Mouse (Mus musculus) cerebral cortex, adult 2 months (tissue): ENCODE data around the gene Glis2.

Experiments used
- WGBS: fragments of 180-500 bp; shearing (Covaris S2); methylation state at CpG from one replicate; pipeline ENCODE4 v1.1.7; 2018; 5-methylcytosine and 5-hydroxymethylcytosine counted together

The Glis2 gene

DNA sequence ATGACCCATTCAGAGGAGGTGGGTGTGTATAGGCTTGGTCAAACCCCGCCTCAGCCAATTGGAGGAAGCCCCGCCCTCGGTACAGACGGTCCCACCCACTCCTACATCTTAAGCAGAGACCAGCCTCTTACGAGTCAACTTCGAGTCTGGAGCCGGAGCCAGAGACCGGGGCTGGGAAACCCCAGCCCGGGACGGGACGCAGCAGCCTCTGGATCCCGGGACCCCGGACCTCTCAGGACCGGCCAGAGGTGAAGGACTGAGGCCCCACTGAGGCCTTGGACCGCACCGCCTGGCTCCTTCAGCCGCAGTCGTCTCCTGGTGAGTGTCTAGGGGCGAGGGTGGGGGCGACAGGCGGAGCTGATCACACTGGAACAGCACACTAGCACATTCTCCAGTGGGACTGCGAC lies 45.3 kb downstream of the Glis2 start, which contains the start of the genes Vasn and Dnaja3:
TSS of gene Vasn (plus strand) at position 111 of the 407 bp plus-strand sequence.
TSS of gene Dnaja3 (plus strand) at position 159 of the 407 bp plus-strand sequence.
- WGBS: 15% methylated on average over 22 of the region's 22 CpGs

- 28% methylated on average over 17 of the region's 17 CpGs for WGBS
Observed at GRCm38 (mm10) chr16:4640267-4641005, 45.9 kb downstream of the Glis2 start.

- WGBS: 51% methylated on average over 3 of the region's 3 CpGs
Observed at GRCm38 (mm10) chr16:4641119-4641838, 46.8 kb downstream of the Glis2 start.

- 38% methylated on average over 13 of the region's 13 CpGs for WGBS
Observed at GRCm38 (mm10) chr16:4642190-4642589, 47.7 kb downstream of the Glis2 start.

DNA sequence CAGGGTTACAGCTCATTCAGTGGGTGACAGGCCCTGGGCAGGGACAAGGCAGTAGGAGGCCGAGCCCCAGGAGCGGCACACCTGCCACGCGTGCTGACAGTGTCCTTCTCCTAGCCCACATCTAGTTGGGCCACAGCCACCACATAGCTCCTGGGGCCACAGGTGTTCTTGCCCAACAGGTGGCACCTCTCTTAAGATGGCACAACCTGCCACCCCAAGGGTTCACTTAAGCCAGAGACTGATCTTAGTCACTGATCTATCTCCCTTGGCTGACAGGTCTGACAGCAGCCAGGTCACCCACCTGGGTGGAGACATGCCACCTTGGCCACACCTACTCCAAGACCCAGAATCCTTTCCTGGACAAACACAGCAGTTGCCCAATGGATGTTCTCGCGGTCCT lies 48.4 kb downstream of the Glis2 start:
- WGBS: 50% methylated on average over 6 of the region's 6 CpGs

DNA sequence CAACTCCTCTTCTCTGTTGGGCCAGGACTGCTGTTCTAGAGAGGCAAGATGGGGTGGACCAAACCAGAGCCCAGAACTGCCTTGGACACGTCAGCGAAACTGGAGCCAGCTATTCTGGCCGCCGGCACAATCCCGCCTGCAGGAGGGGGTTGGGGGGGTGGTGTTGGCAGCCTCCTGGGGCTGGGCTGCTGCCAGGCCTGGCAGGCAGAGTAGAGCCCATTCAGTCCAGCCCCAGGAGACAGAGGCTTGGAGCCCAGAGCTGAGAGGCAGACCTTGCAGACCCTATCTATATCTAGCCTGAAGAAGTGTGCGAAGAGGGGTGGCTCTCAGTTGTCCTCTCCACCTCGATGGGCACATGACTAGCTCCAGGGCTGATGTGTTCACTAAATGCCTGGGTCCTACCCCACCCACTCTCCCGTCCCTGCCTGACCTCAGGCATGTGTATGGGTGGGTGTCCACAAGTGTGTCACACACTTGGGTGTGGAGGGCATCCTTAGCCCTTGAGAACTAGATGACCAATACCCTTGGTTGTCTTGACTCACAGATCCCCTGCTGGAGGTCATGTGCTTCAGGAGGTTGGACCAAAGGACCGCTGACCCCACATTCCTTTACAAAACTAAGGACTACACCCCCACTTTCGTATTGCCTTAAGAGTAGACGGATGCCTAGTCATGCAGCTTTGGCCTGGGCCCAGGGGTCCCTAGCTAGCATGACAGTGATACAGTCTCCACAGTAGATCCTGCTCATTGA lies 49.3 kb downstream of the Glis2 start:
- 39% methylated on average over 11 of the region's 11 CpGs for WGBS

- 82% methylated on average over 4 of the region's 4 CpGs for WGBS
Observed at GRCm38 (mm10) chr16:4645867-4646266, 51.4 kb downstream of the Glis2 start.

DNA sequence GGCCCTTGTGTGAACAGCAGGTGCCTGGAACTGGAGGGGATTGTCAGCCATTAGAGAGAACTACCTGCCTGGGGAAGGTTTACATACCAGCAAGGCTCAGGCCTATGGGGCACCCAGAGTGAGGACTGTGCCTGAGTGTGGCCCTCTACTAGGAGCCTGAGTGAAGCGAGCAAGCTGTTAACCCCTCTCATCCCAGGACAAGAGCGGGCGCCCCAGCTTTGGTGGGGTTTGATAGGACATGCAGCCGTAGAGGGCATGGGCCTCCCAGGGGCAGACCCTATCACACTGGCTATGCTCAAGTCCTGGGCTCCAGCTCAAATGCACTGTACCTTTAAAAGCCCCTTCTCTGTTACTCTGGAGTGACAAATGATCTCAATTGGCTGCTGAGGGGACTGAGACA lies 52.3 kb downstream of the Glis2 start:
- 79% methylated on average over 4 of the region's 4 CpGs for WGBS

DNA sequence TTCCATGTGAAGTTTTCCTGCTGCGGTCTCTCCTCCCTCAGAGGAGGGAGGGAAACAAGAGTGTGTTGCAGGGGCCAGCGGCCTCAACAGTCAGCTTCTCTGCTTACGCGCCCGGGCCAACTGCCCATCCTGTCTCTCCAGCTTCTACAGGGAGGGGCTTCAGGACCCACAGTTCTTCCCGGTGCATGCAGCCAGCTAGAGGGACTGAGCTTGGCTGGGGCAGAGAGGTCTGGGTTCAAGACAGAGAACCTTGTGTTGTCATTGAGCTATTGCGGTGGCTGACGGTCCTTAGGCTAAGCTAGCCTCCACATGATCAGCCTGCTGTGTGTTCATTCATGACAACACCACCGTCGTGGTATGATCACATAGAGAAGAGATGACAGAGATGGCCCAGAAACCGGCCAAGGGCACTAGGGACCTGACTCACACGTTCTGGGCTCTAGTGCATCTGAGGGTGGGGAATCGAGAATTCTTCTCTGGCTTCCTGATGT lies 53.2 kb downstream of the Glis2 start:
- WGBS: 52% methylated on average over 13 of the region's 13 CpGs

- WGBS: 90% methylated on average over 28 of the region's 28 CpGs
Observed at GRCm38 (mm10) chr16:4648416-4649023, 54.0 kb downstream of the Glis2 start.

DNA sequence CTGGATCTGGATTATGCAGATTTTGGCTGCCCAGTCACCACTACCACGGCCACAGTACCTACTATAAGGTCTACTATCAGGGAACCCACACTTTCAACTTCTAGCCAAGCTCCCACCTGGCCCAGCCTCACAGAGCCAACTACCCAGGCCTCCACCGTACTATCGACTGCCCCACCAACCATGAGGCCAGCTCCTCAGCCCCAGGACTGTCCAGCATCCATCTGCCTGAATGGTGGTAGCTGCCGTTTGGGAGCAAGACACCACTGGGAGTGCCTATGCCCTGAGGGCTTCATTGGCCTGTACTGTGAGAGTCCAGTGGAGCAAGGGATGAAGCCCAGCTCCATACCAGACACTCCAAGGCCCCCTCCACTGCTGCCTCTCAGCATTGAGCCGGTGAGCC lies 54.7 kb downstream of the Glis2 start:
- WGBS: 88% methylated on average over 5 of the region's 5 CpGs

- 92% methylated on average over 11 of the region's 11 CpGs for WGBS
Observed at GRCm38 (mm10) chr16:4649692-4650091, 55.2 kb downstream of the Glis2 start.

- 95% methylated on average over 3 of the region's 3 CpGs for WGBS
Observed at GRCm38 (mm10) chr16:4650161-4650560, 55.6 kb downstream of the Glis2 start.

DNA sequence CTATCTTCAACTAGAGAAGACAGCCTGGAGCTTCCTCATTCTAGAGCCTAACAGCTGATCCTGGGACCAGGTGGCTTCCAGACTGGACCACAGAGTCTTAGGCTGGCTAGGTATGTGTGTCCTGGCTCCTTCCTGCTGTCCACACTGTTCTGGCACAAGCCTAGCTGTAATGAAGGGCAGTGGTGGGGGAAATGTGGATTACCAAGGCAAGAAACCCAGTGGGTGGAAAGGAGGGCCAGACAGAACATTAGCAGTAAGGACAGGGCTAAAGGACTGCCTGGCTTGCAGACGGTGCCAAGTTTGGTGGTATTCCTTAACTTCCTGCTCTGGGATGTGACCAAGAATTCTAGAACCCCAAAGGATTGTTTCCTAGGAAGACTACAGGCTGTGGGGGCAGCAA lies 56.6 kb downstream of the Glis2 start:
- WGBS: 83% methylated on average over 1 of the region's 1 CpGs

- WGBS: 76% methylated on average over 7 of the region's 7 CpGs
Observed at GRCm38 (mm10) chr16:4651624-4652023, 57.1 kb downstream of the Glis2 start.

DNA sequence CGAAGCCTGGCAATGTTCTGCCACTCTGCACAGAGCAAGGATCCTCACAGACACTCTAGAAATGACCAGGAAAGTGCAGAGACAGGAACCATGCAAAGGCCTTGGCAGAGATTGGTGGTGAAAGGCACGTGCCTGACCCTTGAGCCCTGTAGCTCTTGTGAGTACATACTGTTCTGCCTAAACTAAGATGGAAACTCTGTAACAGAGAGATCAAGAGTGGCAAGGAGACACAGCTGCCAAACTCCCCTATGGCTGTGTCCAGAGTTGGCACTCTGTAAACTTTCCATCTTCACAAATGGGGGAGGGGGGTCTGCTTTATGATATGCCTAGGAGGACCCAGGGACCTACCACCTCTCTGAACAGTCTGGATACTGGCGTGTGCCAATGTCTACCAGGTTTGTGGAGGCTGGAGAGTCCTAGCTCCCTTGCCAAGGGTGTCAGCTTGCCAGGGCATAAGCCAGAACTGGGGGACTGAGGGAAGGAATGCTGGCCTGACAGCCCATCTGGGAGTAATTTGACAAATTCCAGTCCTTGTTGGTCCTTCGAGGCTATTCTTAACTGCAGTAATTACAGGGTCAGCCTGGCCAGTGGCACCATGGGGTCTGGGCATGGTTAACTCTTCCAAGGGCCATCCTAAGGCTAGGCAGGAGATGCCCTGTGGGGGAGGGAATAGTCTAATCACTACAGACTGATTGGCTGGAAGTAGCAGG lies 58.3 kb downstream of the Glis2 start:
- WGBS: 65% methylated on average over 4 of the region's 4 CpGs

GRCm38 (mm10) chr16:4654706-4655105 lies 60.2 kb downstream of the Glis2 start:
- 73% methylated on average over 10 of the region's 10 CpGs for WGBS

- 78% methylated on average over 4 of the region's 4 CpGs for WGBS
Observed at GRCm38 (mm10) chr16:4655251-4655734, 60.8 kb downstream of the Glis2 start.

- 37% methylated on average over 11 of the region's 11 CpGs for WGBS
Observed at GRCm38 (mm10) chr16:4655764-4656570, 61.5 kb downstream of the Glis2 start.

- whole genome bisulfite sequencing: 65% methylated on average over 9 of the region's 9 CpGs
Observed at GRCm38 (mm10) chr16:4656571-4657081, 62.1 kb downstream of the Glis2 start.
